ENCODE assay signal across 8 mouse cellular contexts in the genomic region with DNA sequence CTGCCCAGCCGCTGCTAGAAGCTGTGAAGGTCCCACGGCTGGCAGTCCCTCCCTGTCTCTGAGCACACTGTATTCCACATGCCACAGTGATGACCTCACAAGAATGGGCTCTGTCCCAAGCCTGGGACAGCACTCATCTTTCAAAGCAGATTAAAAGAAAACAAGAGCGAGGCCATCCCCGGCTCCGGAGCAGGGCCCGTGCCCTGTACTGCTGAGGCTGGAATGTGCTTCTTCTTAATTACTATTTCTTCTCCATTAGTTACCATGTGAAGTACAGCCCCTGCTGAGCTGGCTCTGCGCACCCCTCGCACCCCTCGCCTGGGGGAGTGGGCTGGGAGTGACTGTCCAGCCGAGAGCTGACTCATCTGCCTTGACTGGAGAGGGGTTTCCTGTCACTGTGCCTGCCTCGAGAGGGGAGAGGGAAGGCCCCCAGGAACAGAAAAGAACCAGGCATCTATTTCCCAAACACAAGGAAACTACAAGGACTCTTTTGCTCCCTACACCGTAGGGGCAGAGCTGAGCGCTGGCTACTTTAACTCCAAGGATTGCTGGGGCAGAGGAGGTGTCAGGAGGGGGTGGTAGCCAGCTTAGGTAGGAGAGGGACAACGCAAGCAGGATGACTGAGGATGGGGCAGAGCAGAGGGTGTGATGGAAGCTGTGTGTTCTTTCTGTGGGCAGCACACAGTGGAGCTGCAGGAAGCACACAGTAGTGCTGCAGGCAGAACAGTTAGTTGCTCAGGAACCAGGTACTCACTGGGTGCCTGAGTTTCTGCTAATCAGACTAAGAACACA.
DNase-seq lines count a peak whose midpoint lies in the region; ATAC-seq and TF ChIP-seq lines count a peak whose summit lies in the region.

No protein-coding gene starts in this region.

- H3K9ac ChIP-seq in intestine, embryonic 16.5 days (ENCODE audit: low read depth, low read length) = no peak overlapping the region
- H3K9ac ChIP-seq in lung, postnatal 0 days (replicated peaks; ENCODE audit: low read depth) = no peak overlapping the region

- no peaks in the 10 kb centered on the region for H3K9me3 ChIP-seq in intestine, embryonic 16.5 days (ENCODE audit: control insufficient read depth, low read length)
- no peaks in the 10 kb centered on the region for H3K9me3 ChIP-seq in lung, postnatal 0 days (ENCODE audit: low read length)

- 0 out of 2 replicates have a peak, but pooled peaks have one; percentile 46 for TF ChIP-seq EP300 in lung, postnatal 0 days (IDR thresholded peaks at IDR 0.05)

- 21% methylated on average over 14 of the region's 14 CpGs for WGBS in intestine, embryonic 16.5 days
- 9% methylated on average over 14 of the region's 14 CpGs for WGBS in lung, postnatal 0 days

- no peak overlapping the region for H3K4me3 ChIP-seq in intestine, embryonic 16.5 days (ENCODE audit: low read length)
- H3K4me3 ChIP-seq in lung, postnatal 0 days (ENCODE audit: low read depth, low read length) = no peak overlapping the region

- peak; percentile 86 for ATAC-seq in intestine, embryonic 16.5 days
- peak; percentile 91 for ATAC-seq in lung, postnatal 0 days
- no peak for ATAC-seq in frontal cortex, adult (ENCODE audit: low TSS enrichment)

- H3K4me2 ChIP-seq in intestine, embryonic 16.5 days (ENCODE audit: low read depth, low read length) = peak overlapping the region; percentile 24; the same call in 1 of the 2 replicates
- no peak overlapping the region for H3K4me2 ChIP-seq in lung, postnatal 0 days (replicated peaks; ENCODE audit: low read depth, low read length)

- peaks cover 11% of the 10 kb centered on the region for H3K4me1 ChIP-seq in intestine, embryonic 16.5 days (ENCODE audit: control insufficient read depth, insufficient read depth, low read length)
- peaks cover 2% of the 10 kb centered on the region; the same call in 1 of the 2 replicates for H3K4me1 ChIP-seq in lung, postnatal 0 days (ENCODE audit: insufficient read depth, low read depth, low read length)

- TF ChIP-seq CTCF in lung, postnatal 0 days (IDR thresholded peaks at IDR 0.05) = no peak; the same call in 1 of the 2 replicates

- peak overlapping the region; percentile 42 for H3K27ac ChIP-seq in intestine, embryonic 16.5 days (ENCODE audit: low read length)
- no peak overlapping the region for H3K27ac ChIP-seq in lung, postnatal 0 days (ENCODE audit: low read length)

- H3K36me3 ChIP-seq in intestine, embryonic 16.5 days (ENCODE audit: control insufficient read depth, insufficient read depth, low read length) = no peaks in the 10 kb centered on the region
- H3K36me3 ChIP-seq in lung, postnatal 0 days (ENCODE audit: insufficient read depth, low read length) = no peaks in the 10 kb centered on the region

- DNase-seq in urinary bladder, postnatal 14 days (ENCODE audit: low spot score) = peak; percentile 48
- no peak for DNase-seq in urinary bladder, postnatal 25 days (ENCODE audit: low spot score)
- peak; percentile 33 for DNase-seq in gastrocnemius, postnatal 25 days
- DNase-seq in lung, postnatal 0 days (ENCODE audit: low spot score) = peak; percentile 72
- DNase-seq in thymus, postnatal 14 days = no peak
- DNase-seq in spleen, postnatal 36 days (ENCODE audit: low spot score in 2 of 2) = no peak

- no peaks in the 10 kb centered on the region for H3K27me3 ChIP-seq in intestine, embryonic 16.5 days (replicated peaks; ENCODE audit: control insufficient read depth, insufficient read depth, low read length)
- no peaks in the 10 kb centered on the region for H3K27me3 ChIP-seq in lung, postnatal 0 days (replicated peaks; ENCODE audit: insufficient read depth, low read length)

Comparison
In these comparisons a context has a peak if more than half of its experiments do, and no peak if none do; other contexts are left out.
1. DNase-seq: peak in urinary bladder, postnatal 14 days (single experiment), gastrocnemius, postnatal 25 days (single experiment) and lung, postnatal 0 days (single experiment); none in urinary bladder, postnatal 25 days (single experiment), thymus, postnatal 14 days (single experiment) and spleen, postnatal 36 days (0 of 2).